Mouse (Mus musculus) megakaryocyte, embryonic 14.5 days (primary cell): ENCODE data around the gene Gprasp1.
"Not testable (repeated sequence)": the region's sequence is repeated elsewhere in the genome, so short reads cannot be mapped to it uniquely, and the experiment has no call there.

Experiments used
- FLI1 ChIP-seq: IDR thresholded peaks from 2 replicates; pipeline ENCODE4 v1.6.1; 2012; ENCODE audit warnings: low read length, inconsistent platforms, mixed read lengths
- GATA1 ChIP-seq: IDR thresholded peaks from 3 replicates; pipeline ENCODE4 v1.6.1; 2012; ENCODE audit warnings: mixed read lengths, low read length, inconsistent platforms, borderline replicate concordance

- TF ChIP-seq GATA1, FLI1: not testable (repeated sequence)
Observed at GRCm38 (mm10) chrX:135796305-135797211, 54.0 kb downstream of the Gprasp1 start.
